Mouse (Mus musculus) liver, postnatal 0 days (tissue): ENCODE measurements around the gene Gnb4.

Experiments used
- CTCF ChIP-seq: sonication (generic); IDR thresholded peaks from 2 replicates; pipeline ENCODE4 v1.5.1; 2016; ENCODE audit warnings: antibody characterized with exemption, low read depth
- EP300 ChIP-seq: IDR thresholded peaks from 2 replicates; pipeline ENCODE4 v1.6.1; 2016; ENCODE audit warnings: antibody characterized with exemption, low read depth, mild to moderate bottlenecking

- TF ChIP-seq CTCF (no peak), EP300 (no peak)
These were observed 42.0 kb upstream of the Gnb4 start for GRCm38 (mm10) chr3:32658401-32658800.
